Mouse (Mus musculus): ENCODE results near the gene Ccdc125. TPM values are rescaled to one million over a fixed set of nuclear protein-coding genes. Genes with fewer than 3 reads are reported as not detected.

Ccdc125 gene
- polyA plus RNA-seq, 1 experiment from 2014 or later: 4.7 TPM

Other genes starting within 250 kb of the Ccdc125 start
- gene Naip1, start 216.8 kb upstream of the Ccdc125 start, polyA plus RNA-seq (2015; fragmentation: Nextera tagmentation; extraction: Ambion mirVana): not detected in 2 replicates
- 76.8 and 86.5 TPM in 2 replicates for gene Gtf2h2, start 177.1 kb upstream of the Ccdc125 start, polyA plus RNA-seq (2015; fragmentation: Nextera tagmentation; extraction: Ambion mirVana)
- gene Ocln, start 117.0 kb upstream of the Ccdc125 start, polyA plus RNA-seq (2015; fragmentation: Nextera tagmentation; extraction: Ambion mirVana): 7.8 and 11.1 TPM in 2 replicates
- gene Marveld2, start 52.7 kb upstream of the Ccdc125 start, polyA plus RNA-seq (2015; fragmentation: Nextera tagmentation; extraction: Ambion mirVana): 5.6 TPM in 2 replicates
- 295 and 310 TPM in 2 replicates for gene Ak6, start 18.7 kb upstream of the Ccdc125 start, polyA plus RNA-seq (2015; fragmentation: Nextera tagmentation; extraction: Ambion mirVana)
- 23.6 and 24.2 TPM in 2 replicates for gene Rad17, start 18.7 kb upstream of the Ccdc125 start, polyA plus RNA-seq (2015; fragmentation: Nextera tagmentation; extraction: Ambion mirVana)
- 12.7 and 21.4 TPM in 2 replicates for gene Taf9, start 18.1 kb upstream of the Ccdc125 start, polyA plus RNA-seq (2015; fragmentation: Nextera tagmentation; extraction: Ambion mirVana)
- 91.7 and 98.8 TPM in 2 replicates for gene Cdk7, start 61.2 kb downstream of the Ccdc125 start, polyA plus RNA-seq (2015; fragmentation: Nextera tagmentation; extraction: Ambion mirVana)
- gene Mrps36, start 74.9 kb downstream of the Ccdc125 start, polyA plus RNA-seq (2015; fragmentation: Nextera tagmentation; extraction: Ambion mirVana): 123 and 141 TPM in 2 replicates
- 43.7 and 44.6 TPM in 2 replicates for gene Cenph, start 106.2 kb downstream of the Ccdc125 start, polyA plus RNA-seq (2015; fragmentation: Nextera tagmentation; extraction: Ambion mirVana)
- 232 and 240 TPM in 2 replicates for gene Ccnb1, start 116.9 kb downstream of the Ccdc125 start, polyA plus RNA-seq (2015; fragmentation: Nextera tagmentation; extraction: Ambion mirVana)
- gene Slc30a5, start 163.7 kb downstream of the Ccdc125 start, polyA plus RNA-seq (2015; fragmentation: Nextera tagmentation; extraction: Ambion mirVana): 50.6 and 54.5 TPM in 2 replicates

Measured in embryonic facial prominence, embryonic 13.5 days (tissue).